ENCODE assay signal across 19 mouse cellular contexts in genomic region chr14:27998551-27998950, GRCm38 (mm10).
"Had no signal": no experiment of that assay in that cellular context is flagged by ENCODE, and none has a peak within 500 bp of the region (broad histone marks: within the 10 kb centered on the region; RNA-seq: fewer than 3 reads in every experiment).

No protein-coding gene starts in this region.

- H3K4me2 ChIP-seq: limb, embryonic 13.5 days; liver, embryonic 12.5 days; liver, embryonic 15.5 days; lung, embryonic 15.5 days; midbrain, embryonic 12.5 days; midbrain, embryonic 15.5 days; neural tube, embryonic 12.5 days; neural tube, embryonic 15.5 days had no signal

- H3K9me3 ChIP-seq: limb, embryonic 13.5 days; liver, embryonic 12.5 days; liver, embryonic 15.5 days; lung, embryonic 15.5 days; midbrain, embryonic 12.5 days; midbrain, embryonic 15.5 days; neural tube, embryonic 12.5 days; neural tube, embryonic 15.5 days had no signal

- ATAC-seq: liver, embryonic 12.5 days; midbrain, embryonic 15.5 days had no signal

- DNase-seq: kidney, adult 9 months; kidney, postnatal 14 days; kidney, postnatal 4 days; layer of hippocampus, adult 9-11 months; liver; lung, adult 18-20 months; retina, postnatal 1 day; thymus, adult 18-20 months; thymus, postnatal 36 days had no signal

- H3K9ac ChIP-seq: limb, embryonic 13.5 days; liver, embryonic 12.5 days; liver, embryonic 15.5 days; lung, embryonic 15.5 days; midbrain, embryonic 12.5 days; midbrain, embryonic 15.5 days; neural tube, embryonic 12.5 days; neural tube, embryonic 15.5 days had no signal

- H3K4me3 ChIP-seq: left cerebral cortex, adult 2 months; limb, embryonic 13.5 days; liver, embryonic 12.5 days; liver, embryonic 15.5 days; lung, embryonic 15.5 days; midbrain, embryonic 12.5 days; midbrain, embryonic 15.5 days; neural tube, embryonic 12.5 days; neural tube, embryonic 15.5 days had no signal

- H3K36me3 ChIP-seq: limb, embryonic 13.5 days; liver, embryonic 12.5 days; liver, embryonic 15.5 days; lung, embryonic 15.5 days; midbrain, embryonic 12.5 days; midbrain, embryonic 15.5 days; neural tube, embryonic 12.5 days; neural tube, embryonic 15.5 days had no signal

- H3K27ac ChIP-seq: left cerebral cortex, adult 2 months; limb, embryonic 13.5 days; liver, embryonic 12.5 days; liver, embryonic 15.5 days; lung, embryonic 15.5 days; macrophage; midbrain, embryonic 12.5 days; midbrain, embryonic 15.5 days; neural tube, embryonic 12.5 days; neural tube, embryonic 15.5 days had no signal

- H3K4me1 ChIP-seq: liver, embryonic 12.5 days; liver, embryonic 15.5 days; lung, embryonic 15.5 days; midbrain, embryonic 15.5 days; neural tube, embryonic 12.5 days; neural tube, embryonic 15.5 days had no signal

- H3K27me3 ChIP-seq: liver, embryonic 12.5 days; liver, embryonic 15.5 days; lung, embryonic 15.5 days; midbrain, embryonic 12.5 days; midbrain, embryonic 15.5 days; neural tube, embryonic 12.5 days; neural tube, embryonic 15.5 days had no signal
